Mouse (Mus musculus) liver, embryonic 14.5 days (tissue): ENCODE results near the gene Nol11.

ENCODE experiments used
- CTCF ChIP-seq: IDR thresholded peaks from 2 replicates; pipeline ENCODE4 v1.5.1; 2016; ENCODE audit warnings: antibody characterized with exemption, low read depth, control low read depth
- EP300 ChIP-seq: IDR thresholded peaks from 2 replicates; pipeline ENCODE4 v1.6.1; 2016; ENCODE audit warnings: antibody characterized with exemption, low read depth

- TF ChIP-seq CTCF (no peak), EP300 (no peak)
Measured at GRCm38 (mm10) chr11:107156977-107157642, 32.1 kb downstream of the Nol11 start.
